Mouse (Mus musculus) adrenal gland, adult 2 months (tissue): ENCODE measurements around the gene Pelp1. TPM values are rescaled to one million over a fixed set of nuclear protein-coding genes. Genes with fewer than 3 reads are reported as not detected.
A peak's percentile ranks its signal among the peaks of the same experiment; 100 is the strongest.
"Not testable (repeated sequence)": the region's sequence is repeated elsewhere in the genome, so short reads cannot be mapped to it uniquely, and the experiment has no call there.

ENCODE experiments used
- DNase-seq: peaks from one replicate; pipeline ENCODE4 v3.0.0; 2021
- polyA plus RNA-seq: library from polyadenylated mRNA; depleted of rRNA; stranded (reverse); fragments of >200 nt; gene quantifications from 2 replicates; pipeline ENCODE4 v1.2.3, GENCODE M21; 2012
- total RNA-seq, 2 experiments: library from RNA; stranded (reverse); gene quantifications; 2 replicates each; pipeline ENCODE4 v1.2.3; 2021

The Pelp1 gene
- total and polyA plus RNA-seq, 3 experiments, result 15.4 to 39.1 (median 22.2) TPM

DNA sequence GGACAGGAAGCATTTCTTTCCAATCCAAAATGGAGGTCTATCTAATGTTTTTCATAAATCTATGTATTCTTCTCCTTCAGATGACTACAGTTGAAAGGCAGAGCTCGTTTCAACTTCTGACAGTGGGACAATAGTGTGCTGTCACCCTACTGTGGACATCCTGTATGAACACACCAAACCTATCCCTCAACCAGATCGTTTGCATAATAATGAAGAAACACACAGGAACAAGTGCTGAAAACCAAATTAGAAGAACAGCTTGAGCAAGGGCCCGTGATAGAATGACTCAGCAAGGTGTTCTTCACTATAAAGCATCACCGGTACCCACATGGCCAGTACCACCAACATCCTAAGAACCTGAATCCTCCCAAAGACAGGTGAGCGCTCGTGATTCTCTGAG, 16.8 kb upstream of the Pelp1 start:
- DNase-seq, result not testable (repeated sequence)

DNA sequence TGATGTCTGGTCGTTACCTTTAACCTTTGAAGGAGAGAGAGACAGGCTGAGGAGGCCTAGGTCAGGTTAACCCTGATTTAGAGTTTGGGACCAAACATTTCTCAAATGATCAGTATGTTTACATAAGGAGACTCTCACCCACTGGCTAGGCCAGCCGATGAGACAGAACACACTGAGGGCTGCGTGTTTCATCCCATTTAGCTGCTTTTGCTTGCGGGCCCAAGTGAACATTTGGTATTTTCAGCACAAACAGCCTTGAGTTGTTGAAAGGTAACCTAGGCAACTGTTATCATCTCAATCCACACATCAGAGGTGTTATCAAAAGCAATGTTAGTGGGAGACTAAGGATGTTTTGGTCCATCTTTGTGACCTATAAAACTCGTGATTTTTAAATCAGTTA, 9.7 kb upstream of the Pelp1 start:
- DNase-seq, result no peak

DNA sequence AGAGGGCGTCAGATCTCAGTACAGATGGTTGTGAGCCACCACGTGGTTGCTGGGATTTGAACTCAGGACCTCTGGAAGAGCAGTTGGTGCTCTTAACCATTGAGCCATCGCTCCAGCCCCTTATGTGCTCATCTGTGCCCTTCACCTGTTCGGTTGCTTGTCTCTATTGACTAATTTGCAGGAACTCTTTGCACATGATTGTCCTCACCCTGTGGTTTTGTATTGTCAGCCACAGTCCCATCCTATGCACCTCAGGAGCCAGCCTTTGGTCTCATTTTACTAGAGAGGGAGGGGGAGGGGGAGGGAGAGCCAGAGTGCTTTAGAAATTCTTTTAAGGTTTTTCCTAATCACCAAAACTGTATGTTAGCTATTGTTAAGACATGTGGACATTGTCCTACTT, 8.4 kb upstream of the Pelp1 start:
- no peak for DNase-seq

GRCm38 (mm10) chr11:70413961-70414360, 4.1 kb upstream of the Pelp1 start:
- peak; percentile 69 for DNase-seq

- DNase-seq, result no peak
Measured at GRCm38 (mm10) chr11:70412591-70412990, 2.8 kb upstream of the Pelp1 start.

- no peak for DNase-seq
Measured at GRCm38 (mm10) chr11:70410297-70410643, 439 bp upstream of the Pelp1 start.

DNA sequence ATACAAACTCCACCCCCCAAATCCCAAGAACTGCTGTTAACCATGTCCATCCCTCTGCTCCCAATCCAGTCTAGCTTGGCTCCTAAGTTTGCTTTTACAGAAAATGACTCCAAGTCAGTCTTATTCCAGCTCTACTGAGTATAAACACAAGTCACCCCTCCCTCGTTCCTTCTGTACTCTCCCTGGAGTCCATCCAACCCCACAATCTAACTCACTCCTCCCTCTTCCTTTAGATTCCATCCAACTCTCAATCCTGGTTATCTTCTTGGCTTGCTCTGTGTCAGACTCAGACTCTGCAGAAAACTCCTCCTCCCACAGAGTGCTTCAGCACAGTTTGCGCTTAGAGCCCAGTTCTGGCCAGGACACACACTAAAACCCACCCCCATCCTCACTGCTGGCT, 6.2 kb downstream of the Pelp1 start:
- DNase-seq, result no peak

DNA sequence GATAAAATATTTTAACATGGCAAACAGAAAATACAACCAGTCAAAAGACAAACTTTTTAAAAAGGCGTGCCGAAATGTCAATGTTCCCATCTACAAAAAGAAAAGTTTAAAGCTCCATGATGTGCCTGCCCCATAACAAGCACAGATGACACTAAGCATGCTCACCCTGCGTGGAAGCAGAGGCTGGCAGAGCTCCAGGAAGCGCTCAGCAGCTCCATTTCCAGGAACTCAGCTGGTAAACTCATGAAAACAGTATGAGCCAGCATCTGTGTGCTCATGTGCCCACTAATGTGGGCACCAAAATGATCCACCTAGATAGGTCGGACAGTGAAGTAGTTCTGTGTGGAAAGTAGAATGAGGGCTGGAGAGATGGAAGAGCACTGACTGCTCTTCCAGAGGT, 20.4 kb downstream of the Pelp1 start:
- no peak for DNase-seq

DNA sequence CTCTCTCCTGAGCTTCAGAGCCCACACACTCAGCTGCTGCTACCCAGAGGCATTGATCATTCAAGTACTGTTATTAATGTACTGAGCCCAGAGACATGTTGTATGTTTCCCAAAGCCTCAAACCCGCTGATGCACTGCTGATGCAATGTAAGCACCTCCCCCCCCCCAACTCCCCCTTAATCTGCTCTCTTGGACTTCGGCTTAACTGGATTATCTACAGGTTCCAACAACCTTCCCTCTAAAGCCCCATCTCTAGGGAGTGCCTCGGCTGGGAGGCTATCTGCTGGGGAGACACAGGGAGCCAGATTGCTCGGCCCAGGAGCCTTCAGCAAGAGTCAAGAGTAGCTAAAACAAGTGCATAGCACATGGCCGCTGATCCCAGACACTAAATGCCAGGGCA, 22.4 kb downstream of the Pelp1 start:
- DNase-seq, result no peak

- DNase-seq, result peak; percentile 64
Measured at GRCm38 (mm10) chr11:70384136-70384535, 25.7 kb downstream of the Pelp1 start.

DNA sequence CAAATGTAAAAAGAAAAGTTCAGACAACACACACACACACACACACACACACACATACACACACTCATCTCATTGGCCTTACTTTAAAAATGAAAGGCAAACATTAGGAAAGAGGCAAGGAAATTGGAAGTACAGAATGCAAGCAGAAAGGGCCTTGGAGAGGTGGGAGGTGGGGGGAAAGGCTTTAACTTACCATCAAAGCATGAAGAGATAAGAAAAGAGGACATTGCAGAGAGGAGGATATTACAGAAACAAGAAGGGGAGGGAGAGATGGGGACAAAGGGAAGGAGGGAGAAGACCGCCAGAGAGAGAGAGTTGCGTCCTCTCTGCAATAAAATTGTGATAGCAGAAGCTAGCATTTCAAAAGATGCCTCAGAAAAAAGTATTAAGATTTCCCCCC, 28.5 kb downstream of the Pelp1 start:
- DNase-seq, result no peak

GRCm38 (mm10) chr11:70380478-70381005, 29.3 kb downstream of the Pelp1 start:
- no peak for DNase-seq

DNA sequence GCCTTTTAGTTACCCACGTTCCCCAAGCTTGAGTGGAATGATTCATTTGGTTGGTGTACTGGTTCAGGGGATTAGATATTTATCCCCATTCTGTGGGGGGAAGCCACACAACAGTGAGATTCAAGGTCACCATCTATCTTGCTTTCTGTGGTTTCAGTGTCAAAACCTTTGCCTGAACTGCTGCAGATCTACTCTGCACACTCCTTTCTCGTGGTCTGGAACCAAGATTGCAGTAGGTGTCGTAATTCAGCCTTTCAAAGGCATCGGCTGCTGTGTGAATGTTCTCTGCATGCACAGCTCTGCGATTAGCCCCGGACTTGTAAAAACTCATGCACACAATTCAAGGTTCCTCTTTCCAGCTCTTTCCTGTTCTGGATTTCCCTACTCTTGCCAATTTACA, 33.8 kb downstream of the Pelp1 start:
- peak; percentile 27 for DNase-seq

GRCm38 (mm10) chr11:70374302-70374701, 35.5 kb downstream of the Pelp1 start:
- no peak for DNase-seq

DNA sequence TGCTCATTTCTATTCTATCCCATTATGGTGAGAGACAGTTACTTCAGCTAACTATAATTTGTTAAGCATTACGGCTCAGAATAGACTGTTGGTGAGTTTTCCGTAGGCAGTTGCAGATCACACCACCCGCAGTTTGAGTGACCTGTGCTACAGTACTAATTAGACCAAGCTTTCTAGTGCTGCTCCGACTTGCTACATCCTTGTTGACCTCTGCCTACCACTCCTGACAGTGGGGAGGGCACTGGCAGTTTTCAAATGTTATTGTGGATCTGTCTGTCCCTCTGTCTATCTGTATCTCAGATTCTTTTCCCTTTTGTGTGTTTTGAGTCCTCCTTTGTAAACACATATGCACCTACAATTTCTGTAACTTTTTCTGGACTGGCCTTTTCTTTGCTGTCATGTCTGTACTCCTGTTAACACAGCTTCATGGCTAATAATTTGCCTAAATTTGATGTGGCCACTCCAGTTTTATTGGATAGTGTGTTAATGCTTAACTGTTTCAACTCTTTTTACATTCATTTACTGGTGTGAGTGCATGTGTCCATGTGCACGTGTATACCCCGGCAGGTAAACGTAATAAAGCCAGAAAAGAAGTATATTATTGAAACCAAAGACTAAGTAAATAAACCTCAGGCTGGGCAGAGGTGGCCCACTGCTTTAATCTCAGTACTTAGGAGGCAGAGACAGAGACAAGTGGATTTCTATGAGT, 36.8 kb downstream of the Pelp1 start:
- DNase-seq, result no peak

DNA sequence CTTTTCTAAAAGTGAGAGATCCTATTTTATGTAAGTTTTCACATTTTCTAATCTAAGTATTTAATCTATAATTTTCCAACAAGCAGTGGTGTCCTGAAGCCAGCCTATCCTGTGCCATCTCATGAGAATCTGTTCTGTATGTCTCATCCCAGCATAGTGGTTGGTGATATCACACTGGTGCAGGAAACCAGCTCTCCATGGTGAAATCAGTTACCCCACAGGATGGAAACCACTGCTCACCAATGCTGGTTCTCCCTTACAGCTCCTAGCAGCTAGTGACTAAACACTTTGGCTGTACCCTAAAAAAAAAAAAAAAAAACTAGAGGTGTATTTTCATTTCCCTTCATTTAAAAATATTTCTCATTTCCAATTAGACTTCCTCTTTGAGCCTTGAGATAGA, 37.4 kb downstream of the Pelp1 start:
- no peak for DNase-seq

GRCm38 (mm10) chr11:70368626-70369025, 41.2 kb downstream of the Pelp1 start:
- not testable (repeated sequence) for DNase-seq

- DNase-seq, result not testable (repeated sequence)
Measured at GRCm38 (mm10) chr11:70367701-70368100, 42.1 kb downstream of the Pelp1 start.

DNA sequence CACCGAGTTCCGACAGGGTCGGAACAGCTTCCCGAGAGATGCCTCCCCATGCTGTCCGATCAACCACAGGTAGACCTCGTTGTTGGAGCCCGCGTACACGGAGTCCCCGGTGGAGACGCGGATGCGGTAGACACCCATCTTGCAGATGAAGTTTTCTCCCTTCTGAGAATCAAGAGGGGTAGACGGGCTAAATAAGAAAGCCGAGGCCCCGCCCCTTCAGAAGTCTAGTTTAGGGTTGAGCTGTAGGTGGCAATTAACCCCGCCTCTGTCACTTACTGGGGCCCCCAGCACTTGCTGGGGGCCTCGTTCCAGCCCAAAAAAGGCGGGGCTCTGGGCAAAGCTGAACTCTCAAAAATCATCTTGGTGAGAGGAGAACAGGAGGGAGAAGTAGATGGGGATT, 58.0 kb downstream of the Pelp1 start, which contains the start of gene Alox15:
Gene Alox15, minus strand, starts transcription at position 164 of the 400 bp plus-strand sequence.
- no peak for DNase-seq

GRCm38 (mm10) chr11:70348630-70349029, 61.2 kb downstream of the Pelp1 start:
- peak; percentile 19 for DNase-seq

DNA sequence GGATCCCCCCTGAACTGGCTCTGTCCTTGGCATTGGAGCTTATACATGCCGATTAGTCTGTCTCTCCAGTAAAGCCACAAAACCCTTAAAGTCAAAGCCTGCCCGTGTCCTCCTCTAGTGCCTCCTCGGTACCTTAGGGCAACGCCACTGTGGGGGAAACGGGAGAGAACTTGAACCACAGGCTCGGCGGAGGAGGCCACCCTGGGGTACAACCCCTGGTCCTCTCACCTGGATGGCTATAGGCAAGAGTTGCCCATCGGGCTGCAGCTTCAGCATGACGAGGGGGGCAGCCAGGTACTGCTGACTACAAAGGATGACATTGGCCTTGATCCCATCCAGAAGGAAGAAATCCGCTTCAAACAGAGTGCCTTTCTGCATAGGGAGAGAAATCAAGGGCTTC, 62.0 kb downstream of the Pelp1 start:
- DNase-seq, result no peak

DNA sequence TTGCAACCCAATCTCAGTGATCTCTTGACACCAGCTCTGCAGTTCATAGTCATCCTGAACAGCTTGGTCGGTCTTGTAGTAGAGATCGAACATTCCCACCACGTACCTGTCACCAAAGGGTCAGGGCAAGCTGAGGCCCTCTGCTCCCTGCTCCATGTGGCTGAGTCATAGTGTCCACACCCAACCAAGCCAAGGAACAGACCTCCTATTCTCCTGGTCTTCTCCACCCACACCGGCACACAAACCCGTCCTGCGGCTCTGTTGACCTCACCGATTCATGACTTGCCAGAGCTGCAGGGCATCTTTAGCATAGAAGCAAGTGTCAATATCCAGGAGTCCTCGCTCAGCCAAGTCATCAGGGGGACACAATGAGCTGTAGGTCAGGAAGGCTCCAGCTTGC, 64.3 kb downstream of the Pelp1 start:
- no peak for DNase-seq

DNA sequence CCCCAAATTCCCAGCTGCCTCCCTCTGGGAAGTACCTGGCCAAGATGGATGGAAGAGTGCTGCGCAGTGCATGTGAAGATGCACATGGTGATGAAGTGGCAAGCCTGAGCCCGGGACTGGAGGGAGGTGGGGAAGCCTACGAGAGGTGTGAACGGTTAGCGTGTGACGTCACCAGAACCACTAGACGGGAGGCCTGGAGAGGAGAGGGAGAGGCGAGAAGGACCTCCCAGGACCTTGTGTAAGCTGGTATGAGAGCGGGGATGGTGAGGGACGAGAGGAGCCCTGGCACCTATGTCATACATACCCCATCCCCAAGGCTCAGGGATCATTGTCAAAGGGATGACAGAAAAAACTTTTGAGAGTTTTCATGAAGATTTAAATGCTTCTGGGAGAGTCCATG, 64.8 kb downstream of the Pelp1 start:
- no peak for DNase-seq
